Mouse (Mus musculus): ENCODE results near the gene Gstt2. TPM values are rescaled to one million over a fixed set of nuclear protein-coding genes. Genes with fewer than 3 reads are reported as not detected.

Gene Gstt2
- polyA plus RNA-seq (2015; fragmentation: Nextera tagmentation; extraction: Ambion mirVana): 21.6 and 26.6 TPM in 2 replicates

DNA sequence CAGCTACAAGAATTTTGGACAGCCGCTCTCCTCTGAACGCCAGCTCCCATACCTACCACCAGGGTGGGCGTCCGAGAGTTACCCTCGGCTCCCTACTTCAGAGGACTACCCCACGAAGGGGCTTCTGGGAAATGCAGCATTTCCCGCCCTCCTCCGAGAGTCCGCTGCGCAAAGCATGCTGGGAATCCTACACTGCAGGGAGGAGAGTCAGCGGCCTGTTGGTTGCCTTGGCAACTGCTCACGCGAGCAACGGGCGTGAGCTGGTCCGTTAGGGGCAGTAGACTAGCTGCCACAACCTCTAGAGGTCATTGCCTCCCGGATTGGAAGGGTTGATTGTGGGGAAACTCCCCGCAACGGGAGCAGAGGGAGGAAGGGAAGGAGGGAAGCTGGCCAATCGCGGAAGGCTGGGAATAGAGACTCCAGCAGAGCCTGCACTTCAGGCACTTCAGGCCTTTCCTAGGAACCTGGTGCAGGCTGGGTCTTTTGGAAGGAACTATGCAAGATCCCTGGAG lies at the start of gene Gstt2:
TSS of gene Gstt2 (minus strand) at position 177 of the 512 bp plus-strand sequence.

DNA sequence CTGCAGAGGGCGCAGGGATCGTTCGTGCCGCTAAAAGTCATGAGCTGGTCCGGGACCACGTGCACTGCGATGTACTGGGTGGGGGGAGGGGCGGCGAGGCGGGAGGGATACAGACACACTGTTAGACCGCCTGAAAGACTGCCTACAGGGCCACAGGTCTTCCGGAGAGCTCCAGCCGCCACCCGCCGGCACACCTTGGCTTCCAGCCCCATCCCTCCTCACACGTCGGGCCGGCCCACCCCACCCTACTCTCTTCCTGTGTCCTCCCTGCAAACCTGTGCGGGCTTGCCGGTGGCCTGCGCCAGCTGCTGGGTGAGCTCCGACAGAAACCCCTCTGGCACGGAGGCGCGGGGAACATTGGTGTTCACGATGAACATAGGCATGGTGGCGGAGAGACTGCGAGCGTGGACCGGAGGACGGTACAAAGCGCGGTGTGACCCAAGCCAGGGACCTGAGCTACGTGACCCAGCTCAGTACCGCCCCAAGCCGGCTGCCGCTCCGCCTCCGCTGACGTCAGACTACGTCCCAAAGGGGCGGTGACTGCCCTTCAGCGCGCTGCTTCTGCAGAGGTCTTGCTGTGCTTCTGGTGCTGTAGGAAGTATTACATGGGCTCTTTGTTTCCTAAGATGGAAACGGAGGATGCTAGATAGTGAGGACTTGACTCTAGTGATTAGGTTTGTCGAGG lies 22.7 kb upstream of the Gstt2 start, which contains the start of gene Mif:
TSS of gene Mif (minus strand) at position 455 of the 685 bp plus-strand sequence.

DNA sequence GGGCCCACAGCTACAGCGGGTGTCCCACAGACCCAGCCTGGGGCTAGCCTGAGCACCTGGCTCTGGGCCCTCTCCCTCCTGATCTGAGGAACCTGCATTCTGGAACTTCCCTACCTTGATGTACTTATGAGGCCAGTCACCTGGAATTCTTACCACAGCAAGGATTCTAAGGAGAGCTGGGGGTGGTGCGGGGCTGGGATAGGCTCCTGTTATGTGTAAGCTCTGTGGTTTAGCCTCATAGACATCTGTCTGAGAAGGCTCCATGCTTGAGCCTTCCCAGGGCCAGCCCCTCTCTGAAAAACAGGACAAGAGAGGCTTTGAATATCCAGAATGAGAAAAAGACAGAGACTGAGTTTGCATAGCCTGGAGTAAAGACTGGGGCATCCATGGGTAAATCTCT lies 14.8 kb downstream of the Gstt2 start, which contains the start of gene Gstt4:
TSS of gene Gstt4 (minus strand) at position 101 of the 400 bp plus-strand sequence.

DNA sequence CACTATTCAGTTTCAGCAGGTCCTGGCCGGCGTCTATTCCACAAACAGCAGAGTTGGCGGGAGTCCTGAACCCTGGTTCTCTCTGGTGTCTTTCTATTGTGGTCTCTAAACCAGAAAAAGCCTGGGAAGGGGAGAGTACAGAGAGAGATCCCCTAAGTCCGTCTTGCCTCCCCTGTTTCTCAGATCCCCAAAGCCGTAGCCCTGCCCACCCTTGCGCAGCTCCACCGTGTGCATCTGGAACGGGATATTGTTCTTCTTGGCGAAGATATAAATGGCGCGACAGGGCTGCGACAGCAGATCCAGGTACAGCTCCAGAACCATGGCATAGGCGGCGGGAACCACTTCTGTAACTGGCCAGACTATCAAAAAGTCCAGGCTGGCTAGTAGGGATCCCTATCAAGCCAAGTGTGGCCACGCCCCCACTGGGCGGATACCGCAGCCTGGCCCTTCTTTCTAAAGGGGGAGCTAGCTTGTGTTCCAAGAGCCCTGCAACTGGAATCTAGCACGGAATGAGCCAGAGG lies 39.0 kb downstream of the Gstt2 start, which contains the start of gene Gstt1:
TSS of gene Gstt1 (minus strand) at position 409 of the 521 bp plus-strand sequence.

Other genes starting within 250 kb of the Gstt2 start
- 1.2 and 1.9 TPM in 2 replicates for gene Ggt5, start 248.1 kb downstream of the Gstt2 start, polyA plus RNA-seq (2015; fragmentation: Nextera tagmentation; extraction: Ambion mirVana)
- gene Susd2, start 193.4 kb downstream of the Gstt2 start, polyA plus RNA-seq (2015; fragmentation: Nextera tagmentation; extraction: Ambion mirVana): 79.5 and 108 TPM in 2 replicates
- gene Cabin1, start 73.1 kb downstream of the Gstt2 start, polyA plus RNA-seq (2015; fragmentation: Nextera tagmentation; extraction: Ambion mirVana): 17.0 and 18.6 TPM in 2 replicates
- gene Ddt, start 64.0 kb downstream of the Gstt2 start, polyA plus RNA-seq (2015; fragmentation: Nextera tagmentation; extraction: Ambion mirVana): 45.8 and 51.8 TPM in 2 replicates
- 0.28 and 1.0 TPM in 2 replicates for gene Gm20441, start 56.5 kb downstream of the Gstt2 start, polyA plus RNA-seq (2015; fragmentation: Nextera tagmentation; extraction: Ambion mirVana)
- gene Gstt3, start 56.0 kb downstream of the Gstt2 start, polyA plus RNA-seq (2015; fragmentation: Nextera tagmentation; extraction: Ambion mirVana): 60.8 and 65.5 TPM in 2 replicates
- gene Gstt1, start 38.8 kb downstream of the Gstt2 start, polyA plus RNA-seq (2015; fragmentation: Nextera tagmentation; extraction: Ambion mirVana): 49.2 and 49.8 TPM in 2 replicates
- gene Gstt4, start 14.9 kb downstream of the Gstt2 start, polyA plus RNA-seq (2015; fragmentation: Nextera tagmentation; extraction: Ambion mirVana): not detected in 2 replicates
- 1,044 and 1,157 TPM in 2 replicates for gene Mif, start 22.8 kb upstream of the Gstt2 start, polyA plus RNA-seq (2015; fragmentation: Nextera tagmentation; extraction: Ambion mirVana)
- 0.48 and 1.1 TPM in 2 replicates for gene Derl3, start 56.0 kb upstream of the Gstt2 start, polyA plus RNA-seq (2015; fragmentation: Nextera tagmentation; extraction: Ambion mirVana)
- 77.3 and 83.6 TPM in 2 replicates for gene Smarcb1, start 84.2 kb upstream of the Gstt2 start, polyA plus RNA-seq (2015; fragmentation: Nextera tagmentation; extraction: Ambion mirVana)
- 120 and 128 TPM in 2 replicates for gene Chchd10, start 95.7 kb upstream of the Gstt2 start, polyA plus RNA-seq (2015; fragmentation: Nextera tagmentation; extraction: Ambion mirVana)
- gene Mmp11, start 99.1 kb upstream of the Gstt2 start, polyA plus RNA-seq (2015; fragmentation: Nextera tagmentation; extraction: Ambion mirVana): 14.1 and 14.9 TPM in 2 replicates
- 0.29 TPM in 1 of 2 replicates, not detected in the other for gene Gm867, start 103.2 kb upstream of the Gstt2 start, polyA plus RNA-seq (2015; fragmentation: Nextera tagmentation; extraction: Ambion mirVana)
- 0.36 TPM in 1 of 2 replicates, not detected in the other for gene Vpreb3, start 105.6 kb upstream of the Gstt2 start, polyA plus RNA-seq (2015; fragmentation: Nextera tagmentation; extraction: Ambion mirVana)
- not detected in 2 replicates for gene Gm5134, start 117.1 kb upstream of the Gstt2 start, polyA plus RNA-seq (2015; fragmentation: Nextera tagmentation; extraction: Ambion mirVana)
- 11.1 and 11.6 TPM in 2 replicates for gene Zfp280b, start 195.2 kb upstream of the Gstt2 start, polyA plus RNA-seq (2015; fragmentation: Nextera tagmentation; extraction: Ambion mirVana)

Data from urinary bladder, postnatal 0 days (tissue).